Mouse (Mus musculus): ENCODE results near the gene 2310030G06Rik.

The 2310030G06Rik gene

GRCm38 (mm10) chr9:50700921-50701691, 45.2 kb downstream of the 2310030G06Rik start:
- peak; percentile 22 for DNase-seq (ENCODE audit: low read depth, low spot score)

GRCm38 (mm10) chr9:50698418-50699409, 47.6 kb downstream of the 2310030G06Rik start:
- no peak for DNase-seq (ENCODE audit: low read depth, low spot score)

DNA sequence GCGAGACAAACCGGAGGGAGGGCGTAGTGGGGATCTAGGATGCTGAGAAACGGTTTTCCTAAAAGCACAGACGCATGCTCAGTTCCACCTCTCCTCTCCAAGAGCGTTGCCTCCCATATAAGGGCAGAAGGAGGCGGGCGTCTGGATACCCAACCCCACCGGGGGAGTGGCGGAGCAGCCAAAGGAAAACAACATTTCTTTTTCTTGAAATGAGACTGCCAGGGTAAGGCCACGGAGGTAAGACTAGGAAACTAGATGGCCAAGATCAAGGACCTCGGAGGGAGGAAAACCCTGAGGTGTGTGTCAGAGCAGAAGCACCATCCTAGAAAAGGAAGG, 48.7 kb downstream of the 2310030G06Rik start:
- DNase-seq (ENCODE audit: low read depth, low spot score) = peak; percentile 28

- DNase-seq (ENCODE audit: low read depth, low spot score) = no peak
Observed at GRCm38 (mm10) chr9:50696851-50697705, 49.3 kb downstream of the 2310030G06Rik start.

- no peak for DNase-seq (ENCODE audit: low read depth, low spot score)
Observed at GRCm38 (mm10) chr9:50695153-50695552, 51.2 kb downstream of the 2310030G06Rik start.

GRCm38 (mm10) chr9:50693631-50694030, 52.7 kb downstream of the 2310030G06Rik start:
- peak; percentile 23 for DNase-seq (ENCODE audit: low read depth, low spot score)

DNA sequence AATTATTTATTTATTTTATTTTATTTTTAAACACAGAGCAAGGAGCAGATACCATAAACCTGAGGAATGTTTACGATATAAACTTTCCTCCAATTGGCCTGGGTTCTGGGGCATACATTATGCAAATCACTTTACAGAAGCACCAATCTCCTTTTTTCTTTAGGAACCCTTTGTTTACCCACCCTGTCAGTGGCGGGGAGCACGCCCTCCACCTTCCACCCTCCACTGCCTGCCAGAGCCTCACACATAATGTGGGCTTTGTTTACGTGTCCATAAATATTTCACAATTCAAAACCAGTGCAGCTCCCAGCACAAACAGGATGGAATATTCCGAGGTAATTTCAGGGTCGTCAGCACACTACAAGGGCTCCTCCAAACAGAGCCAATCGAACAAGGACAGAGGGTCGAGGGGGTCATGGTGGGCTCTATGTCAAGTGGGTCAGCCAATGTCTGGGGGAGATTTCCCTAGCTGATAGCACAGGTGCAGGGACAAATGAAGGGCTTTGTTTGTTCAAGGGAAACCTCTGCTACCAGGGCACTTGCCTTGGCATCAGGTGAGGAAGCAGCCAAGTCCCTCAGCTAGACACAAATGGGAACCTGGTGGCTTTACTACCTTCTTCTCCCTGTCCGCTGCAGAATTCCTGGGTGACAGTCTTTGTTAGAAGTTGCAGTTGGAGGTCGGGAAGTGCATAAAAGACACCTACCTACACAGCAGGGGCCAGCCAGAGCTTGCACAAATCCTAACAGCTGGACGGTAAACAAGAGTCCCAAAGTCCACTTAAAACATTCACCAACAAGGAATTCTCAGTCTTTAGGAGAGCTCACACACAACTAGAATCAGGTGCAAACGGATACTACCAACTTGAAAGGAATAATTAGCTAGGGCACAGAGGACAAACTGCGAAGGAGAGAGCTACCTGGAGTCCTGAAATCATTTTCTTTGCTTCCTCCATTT, 53.4 kb downstream of the 2310030G06Rik start:
- no peak for DNase-seq (ENCODE audit: low read depth, low spot score)

All from 3T3-L1 (cell line).